Mouse (Mus musculus) CH12.LX (cell line): Measurements from ENCODE around the gene Ror1. TPM values are rescaled to one million over a fixed set of nuclear protein-coding genes. Genes with fewer than 3 reads are reported as not detected.

Source experiments
- DNase-seq: peaks from one replicate; pipeline ENCODE4 v3.0.0-alpha.2; 2013; ENCODE audit errors: extremely low read depth
- H3K27ac ChIP-seq: 2 replicates; pipeline ENCODE4 v1.5.1; 2012; ENCODE audit warnings: low read depth, mild to moderate bottlenecking, control low read depth, moderate library complexity; ENCODE audit not compliant: insufficient read depth
- H3K27me3 ChIP-seq: replicated peaks from 2 replicates; pipeline ENCODE3; 2012; ENCODE audit warnings: inconsistent platforms
- H3K36me3 ChIP-seq, 2 experiments: replicated peaks in 1 of 2; 2 replicates each; pipeline versions ENCODE3 to v1.6.1; 2012; ENCODE audit warnings: inconsistent platforms in 1 of 2, low read length in 1 of 2, mild to moderate bottlenecking in 1 of 2, mixed read lengths in 1 of 2, moderate library complexity in 1 of 2; ENCODE audit not compliant: control insufficient read depth in 1 of 2, insufficient read depth in 1 of 2
- H3K4me1 ChIP-seq, 2 experiments: 2 replicates each; pipeline ENCODE4 v1.6.1; 2012; ENCODE audit warnings: inconsistent platforms in 1 of 2, moderate library complexity in 1 of 2; ENCODE audit not compliant: insufficient read depth in 2 of 2, control insufficient read depth in 1 of 2
- H3K4me2 ChIP-seq: 2 replicates; pipeline ENCODE4 v1.6.1; 2012; ENCODE audit warnings: low read depth, mild to moderate bottlenecking, control low read depth; ENCODE audit not compliant: poor library complexity, insufficient read depth, severe bottlenecking
- H3K4me3 ChIP-seq, 3 experiments: fragments of 150-350 bp in 1 of 3; sonication (generic) in 1 of 3; replicated peaks in 1 of 3; 2 replicates each; pipeline versions ENCODE3 to v1.5.1; 2011 to 2012; ENCODE audit warnings: low read depth in 2 of 3, low read length in 2 of 3, mild to moderate bottlenecking in 2 of 3, moderate library complexity in 2 of 3, control low read depth in 1 of 3, improper control_type of control experiment in 1 of 3, inconsistent platforms in 1 of 3, mixed read lengths in 1 of 3; ENCODE audit not compliant: poor library complexity in 1 of 3
- H3K79me2 ChIP-seq: replicated peaks from 2 replicates; pipeline ENCODE4 v1.6.1; 2012; ENCODE audit warnings: mild to moderate bottlenecking, moderate library complexity; ENCODE audit not compliant: control insufficient read depth, poor library complexity, insufficient read depth, severe bottlenecking; ENCODE audit errors: extremely low read depth
- H3K9ac ChIP-seq: 2 replicates; pipeline ENCODE4 v1.6.1; 2012; ENCODE audit warnings: low read depth, mild to moderate bottlenecking, control low read depth, moderate library complexity; ENCODE audit not compliant: insufficient read depth
- H3K9me3 ChIP-seq: replicated peaks from 2 replicates; pipeline ENCODE3; 2012; ENCODE audit warnings: low read length, inconsistent platforms, mixed read lengths
- GABPA ChIP-seq: IDR thresholded peaks from 2 replicates; pipeline ENCODE4 v1.6.1; 2012; ENCODE audit warnings: low read depth, low read length, improper control_type of control experiment, inconsistent platforms; ENCODE audit not compliant: insufficient replicate concordance
- HCFC1 ChIP-seq: IDR thresholded peaks from 2 replicates; pipeline ENCODE4 v1.6.1; 2012; ENCODE audit warnings: low read depth, mild to moderate bottlenecking, inconsistent platforms, low read length, improper control_type of control experiment
- JUND ChIP-seq: conservative IDR thresholded peaks from 2 replicates; pipeline ENCODE4 v1.6.1; 2011; ENCODE audit warnings: low read depth, low read length, improper control_type of control experiment
- KAT2A ChIP-seq: IDR thresholded peaks from 2 replicates; pipeline ENCODE4 v1.6.1; 2012; ENCODE audit warnings: low read length, improper control_type of control experiment, inconsistent platforms; ENCODE audit not compliant: insufficient replicate concordance
- MAZ ChIP-seq: IDR thresholded peaks from 2 replicates; pipeline ENCODE4 v1.6.1; 2012; ENCODE audit warnings: low read depth, mild to moderate bottlenecking, inconsistent platforms, low read length, improper control_type of control experiment, moderate library complexity
- MXI1 ChIP-seq: IDR thresholded peaks from 2 replicates; pipeline ENCODE4 v1.6.1; 2011; ENCODE audit warnings: mild to moderate bottlenecking, low read depth, low read length, improper control_type of control experiment
- MYC ChIP-seq: IDR thresholded peaks from 2 replicates; pipeline ENCODE4 v1.6.1; 2011; ENCODE audit warnings: low read depth, mild to moderate bottlenecking, improper control_type of control experiment, low read length
- PAX5 ChIP-seq: IDR thresholded peaks from 2 replicates; pipeline ENCODE4 v1.6.1; 2012; ENCODE audit warnings: low read length, inconsistent platforms, mixed read lengths
- POLR2A ChIP-seq: IDR thresholded peaks from 2 replicates; pipeline ENCODE4 v1.6.1; 2011; ENCODE audit warnings: low read depth, mild to moderate bottlenecking, improper control_type of control experiment, low read length
- POLR2AphosphoS2 ChIP-seq: IDR thresholded peaks from 2 replicates; pipeline ENCODE4 v1.6.1; 2011; ENCODE audit warnings: low read depth, low read length, improper control_type of control experiment
- SMC3 ChIP-seq: IDR thresholded peaks from 2 replicates; pipeline ENCODE4 v1.6.1; 2011; ENCODE audit warnings: low read depth, low read length, improper control_type of control experiment
- TBP ChIP-seq: conservative IDR thresholded peaks from 2 replicates; pipeline ENCODE4 v1.6.1; 2011; ENCODE audit warnings: low read depth, low read length, improper control_type of control experiment
- UBTF ChIP-seq: IDR thresholded peaks from 2 replicates; pipeline ENCODE4 v1.6.1; 2012; ENCODE audit warnings: low read depth, mild to moderate bottlenecking, inconsistent platforms, low read length, improper control_type of control experiment, moderate library complexity
- USF1 ChIP-seq: IDR thresholded peaks from 2 replicates; pipeline ENCODE4 v1.6.1; 2014; ENCODE audit warnings: low read depth, mild to moderate bottlenecking, inconsistent platforms, low read length, improper control_type of control experiment
- USF2 ChIP-seq: conservative IDR thresholded peaks from 2 replicates; pipeline ENCODE4 v1.6.1; 2011; ENCODE audit warnings: low read depth, low read length, improper control_type of control experiment
- ZKSCAN1 ChIP-seq: IDR thresholded peaks from 2 replicates; pipeline ENCODE4 v1.6.1; 2012; ENCODE audit warnings: low read depth, inconsistent platforms, low read length, improper control_type of control experiment, borderline replicate concordance
- dilution Hi-C: fragments of 300-500 bp; cut with MboI; formaldehyde crosslinking; loops from 2 replicates; pipeline ENCODE4 v1.14.3; 2020; ENCODE audit warnings: low sequenced_read_pairs; ENCODE audit not compliant: extremely low pct_unique_long_range_greater_than_20kb, extremely low pct_ligation_motif_present
- in situ Hi-C: fragments of 300-500 bp; cut with MboI; formaldehyde crosslinking; loops from 3 replicates; pipeline ENCODE4 v1.14.3; 2019; ENCODE audit warnings: low sequenced_read_pairs, low pct_ligation_motif_present, low pct_unique_long_range_greater_than_20kb, mixed read lengths
- polyA plus RNA-seq: library from polyadenylated mRNA; unstranded; fragments of >175 nt; gene quantifications from 2 replicates; pipeline ENCODE4 v1.2.1, GENCODE M21; 2012; ENCODE audit warnings: low read depth; ENCODE audit not compliant: insufficient read length
- total RNA-seq, 2 experiments: library from RNA; depleted of rRNA; stranded (reverse); fragments of 300-350 nt in 1 of 2; fragments of >200 nt in 1 of 2; gene quantifications; 2 replicates each; pipeline ENCODE4 v1.2.3; 2012 to 2014

The Ror1 gene
- total and polyA plus RNA-seq, 3 experiments: not detected

DNA sequence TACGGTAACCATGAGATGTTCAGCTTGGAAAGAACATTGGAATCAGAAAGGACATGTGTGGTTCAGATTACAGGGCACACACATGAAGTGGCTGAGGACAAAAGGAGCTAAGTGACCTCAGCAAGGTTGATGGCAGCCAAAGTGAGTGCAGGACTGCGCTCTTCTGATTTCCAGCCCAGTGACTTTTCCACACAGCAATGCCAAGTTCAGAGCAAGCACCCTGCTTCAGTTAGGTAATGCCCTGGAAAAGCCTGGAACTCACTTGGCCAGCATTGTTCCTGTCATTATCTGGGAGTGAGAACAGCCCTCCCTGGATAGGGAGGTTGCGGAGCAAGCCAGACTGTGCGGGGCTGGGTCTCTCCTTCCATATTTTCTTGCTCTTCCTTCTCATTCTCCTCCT is 299.8 kb downstream of the Ror1 start:
- H3K27ac ChIP-seq: no peak overlapping the region
- in situ Hi-C loops: no loop called here
- no peak for DNase-seq
- no peaks in the 10 kb centered on the region for H3K36me3 ChIP-seq
- no peak overlapping the region for H3K4me2 ChIP-seq
- no peaks in the 10 kb centered on the region for H3K4me1 ChIP-seq
- peaks cover 68% of the 10 kb centered on the region for H3K9me3 ChIP-seq
- no peaks in the 10 kb centered on the region for H3K27me3 ChIP-seq
- dilution Hi-C loops: no loop called here
- no peak for TF ChIP-seq USF1
- TF ChIP-seq MYC: no peak
- TF ChIP-seq USF2: no peak
- TF ChIP-seq JUND: no peak
- TF ChIP-seq POLR2A: no peak
- TF ChIP-seq UBTF: no peak
- no peak for TF ChIP-seq ZKSCAN1
- no peak for TF ChIP-seq MXI1
- no peak for TF ChIP-seq PAX5
- TF ChIP-seq, all 38 proteins: peak for 0
- H3K9ac ChIP-seq: no peak overlapping the region
- H3K4me3 ChIP-seq: no peak overlapping the region
- no peaks in the 10 kb centered on the region for H3K79me2 ChIP-seq

DNA sequence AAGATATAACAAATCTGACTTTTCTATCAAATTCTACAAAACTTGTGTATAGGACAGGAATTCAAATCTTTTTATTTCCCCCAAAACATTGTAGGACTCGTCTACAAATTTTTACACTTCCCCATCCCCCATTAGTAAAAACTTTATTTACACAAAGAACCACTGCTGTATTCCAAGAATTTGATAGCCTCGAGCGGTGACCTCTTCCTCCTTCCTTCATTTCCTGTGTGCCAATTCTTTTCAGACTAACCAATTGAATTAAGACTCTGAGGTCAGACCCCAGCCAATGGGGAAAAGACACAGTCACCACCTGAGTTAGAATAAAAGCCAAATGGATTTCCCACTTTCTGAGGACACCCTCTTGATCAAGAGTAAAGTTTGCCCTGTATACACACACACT is 302.5 kb downstream of the Ror1 start:
- no peak overlapping the region for H3K4me3 ChIP-seq
- H3K9ac ChIP-seq: no peak overlapping the region
- no peaks in the 10 kb centered on the region for H3K27me3 ChIP-seq
- no peaks in the 10 kb centered on the region for H3K79me2 ChIP-seq
- in situ Hi-C loops: no loop called here
- no peak for DNase-seq
- TF ChIP-seq ZKSCAN1 (no peak), TBP (no peak), HCFC1 (no peak), PAX5 (no peak), SMC3 (no peak), MAZ (no peak), POLR2A (no peak), KAT2A (no peak)
- no peaks in the 10 kb centered on the region for H3K36me3 ChIP-seq
- no peak overlapping the region for H3K4me2 ChIP-seq
- no peaks in the 10 kb centered on the region for H3K4me1 ChIP-seq
- dilution Hi-C loops: no loop called here
- peaks cover 70% of the 10 kb centered on the region for H3K9me3 ChIP-seq
- H3K27ac ChIP-seq: no peak overlapping the region

- H3K4me1 ChIP-seq: no peaks in the 10 kb centered on the region
- H3K27ac ChIP-seq: no peak overlapping the region
- no peaks in the 10 kb centered on the region for H3K36me3 ChIP-seq
- no peaks in the 10 kb centered on the region for H3K27me3 ChIP-seq
- H3K4me2 ChIP-seq: no peak overlapping the region
- H3K79me2 ChIP-seq: no peaks in the 10 kb centered on the region
- DNase-seq: no peak
- dilution Hi-C loops: no loop called here
- no peak overlapping the region for H3K4me3 ChIP-seq
- H3K9me3 ChIP-seq: peaks cover 66% of the 10 kb centered on the region
- no peak overlapping the region for H3K9ac ChIP-seq
- in situ Hi-C loops: loop anchor here (25.0 kb wide), 1 partner anchor 364 kb away; no protein-coding TSS in a partner anchor
- no peak for TF ChIP-seq POLR2AphosphoS2
- no peak for TF ChIP-seq MYC
- TF ChIP-seq GABPA: no peak
- TF ChIP-seq SMC3: no peak
- TF ChIP-seq, all 38 proteins: peak for 0
Observed at GRCm38 (mm10) chr4:100401078-100401477, 305.5 kb downstream of the Ror1 start.
